Mouse (Mus musculus) C2C12 (cell line): ENCODE measurements around the gene Ptges3l.

Source experiments
- CTCF ChIP-seq: IDR thresholded peaks from one replicate; pipeline ENCODE4 v1.5.1; 2011; ENCODE audit not compliant: control insufficient read depth, insufficient read depth, insufficient read length
- FOSL1 ChIP-seq: IDR thresholded peaks from one replicate; pipeline ENCODE4 v1.8.0; 2011; ENCODE audit warnings: mild to moderate bottlenecking, low read length; ENCODE audit not compliant: poor library complexity, insufficient read depth, severe bottlenecking

DNA sequence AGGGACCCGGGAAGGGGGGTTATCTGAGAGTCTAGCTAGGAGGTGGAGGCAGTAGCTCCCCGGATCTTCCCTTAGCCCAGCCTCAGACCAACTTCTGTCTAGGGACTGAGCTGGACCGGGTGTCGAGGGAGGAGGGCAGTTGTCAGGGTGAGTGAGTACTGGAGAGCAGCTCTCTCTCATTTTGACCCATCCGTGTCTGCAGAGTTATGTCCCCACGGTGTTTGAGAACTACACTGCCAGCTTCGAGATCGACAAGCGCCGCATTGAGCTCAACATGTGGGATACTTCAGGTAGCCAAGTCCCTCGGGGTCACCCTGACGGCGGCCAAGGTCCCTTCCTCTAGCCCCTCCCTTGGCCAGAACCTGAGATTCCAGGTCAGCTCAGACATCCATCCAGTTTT lies 43.6 kb upstream of the Ptges3l start:
- TF ChIP-seq CTCF (no peak), FOSL1 (no peak)
